Mouse (Mus musculus) CH12.LX (cell line): ENCODE results near the gene Atp2b2. TPM values are rescaled to one million over a fixed set of nuclear protein-coding genes. Genes with fewer than 3 reads are reported as not detected.
A peak's percentile ranks its signal among the peaks of the same experiment; 100 is the strongest.

Experiments
- DNase-seq: peaks from one replicate; pipeline ENCODE4 v3.0.0-alpha.2; 2013; ENCODE audit errors: extremely low read depth
- H3K27ac ChIP-seq: 2 replicates; pipeline ENCODE4 v1.5.1; 2012; ENCODE audit warnings: low read depth, mild to moderate bottlenecking, control low read depth, moderate library complexity; ENCODE audit not compliant: insufficient read depth
- H3K27me3 ChIP-seq: replicated peaks from 2 replicates; pipeline ENCODE3; 2012; ENCODE audit warnings: inconsistent platforms
- H3K36me3 ChIP-seq, 2 experiments: replicated peaks in 1 of 2; 2 replicates each; pipeline versions ENCODE3 to v1.6.1; 2012; ENCODE audit warnings: inconsistent platforms in 1 of 2, low read length in 1 of 2, mild to moderate bottlenecking in 1 of 2, mixed read lengths in 1 of 2, moderate library complexity in 1 of 2; ENCODE audit not compliant: control insufficient read depth in 1 of 2, insufficient read depth in 1 of 2
- H3K4me1 ChIP-seq, 2 experiments: 2 replicates each; pipeline ENCODE4 v1.6.1; 2012; ENCODE audit warnings: inconsistent platforms in 1 of 2, moderate library complexity in 1 of 2; ENCODE audit not compliant: insufficient read depth in 2 of 2, control insufficient read depth in 1 of 2
- H3K4me2 ChIP-seq: 2 replicates; pipeline ENCODE4 v1.6.1; 2012; ENCODE audit warnings: low read depth, mild to moderate bottlenecking, control low read depth; ENCODE audit not compliant: poor library complexity, insufficient read depth, severe bottlenecking
- H3K4me3 ChIP-seq, 3 experiments: fragments of 150-350 bp in 1 of 3; sonication (generic) in 1 of 3; replicated peaks in 1 of 3; 2 replicates each; pipeline versions ENCODE3 to v1.5.1; 2011 to 2012; ENCODE audit warnings: low read depth in 2 of 3, low read length in 2 of 3, mild to moderate bottlenecking in 2 of 3, moderate library complexity in 2 of 3, control low read depth in 1 of 3, improper control_type of control experiment in 1 of 3, inconsistent platforms in 1 of 3, mixed read lengths in 1 of 3; ENCODE audit not compliant: poor library complexity in 1 of 3
- H3K79me2 ChIP-seq: replicated peaks from 2 replicates; pipeline ENCODE4 v1.6.1; 2012; ENCODE audit warnings: mild to moderate bottlenecking, moderate library complexity; ENCODE audit not compliant: control insufficient read depth, poor library complexity, insufficient read depth, severe bottlenecking; ENCODE audit errors: extremely low read depth
- H3K9ac ChIP-seq: 2 replicates; pipeline ENCODE4 v1.6.1; 2012; ENCODE audit warnings: low read depth, mild to moderate bottlenecking, control low read depth, moderate library complexity; ENCODE audit not compliant: insufficient read depth
- H3K9me3 ChIP-seq: replicated peaks from 2 replicates; pipeline ENCODE3; 2012; ENCODE audit warnings: low read length, inconsistent platforms, mixed read lengths
- CHD1 ChIP-seq: IDR thresholded peaks from 2 replicates; pipeline ENCODE4 v1.6.1; 2012; ENCODE audit warnings: low read depth, low read length, improper control_type of control experiment, inconsistent platforms
- CHD2 ChIP-seq: IDR thresholded peaks from 2 replicates; pipeline ENCODE4 v1.6.1; 2011; ENCODE audit warnings: low read length, improper control_type of control experiment
- MAX ChIP-seq: IDR thresholded peaks from 2 replicates; pipeline ENCODE4 v1.6.1; 2011; ENCODE audit warnings: low read length, improper control_type of control experiment
- MEF2A ChIP-seq: IDR thresholded peaks from 2 replicates; pipeline ENCODE4 v1.6.1; 2014; ENCODE audit warnings: low read depth, mild to moderate bottlenecking, inconsistent platforms, low read length, improper control_type of control experiment, borderline replicate concordance
- MXI1 ChIP-seq: IDR thresholded peaks from 2 replicates; pipeline ENCODE4 v1.6.1; 2011; ENCODE audit warnings: mild to moderate bottlenecking, low read depth, low read length, improper control_type of control experiment
- NELFE ChIP-seq: IDR thresholded peaks from 2 replicates; pipeline ENCODE4 v1.6.1; 2011; ENCODE audit warnings: low read depth, low read length, improper control_type of control experiment
- NRF1 ChIP-seq: IDR thresholded peaks from 2 replicates; pipeline ENCODE4 v1.6.1; 2014; ENCODE audit warnings: low read depth, mild to moderate bottlenecking, inconsistent platforms, low read length, improper control_type of control experiment, moderate library complexity
- POLR2A ChIP-seq: IDR thresholded peaks from 2 replicates; pipeline ENCODE4 v1.6.1; 2011; ENCODE audit warnings: low read depth, mild to moderate bottlenecking, improper control_type of control experiment, low read length
- SMC3 ChIP-seq: IDR thresholded peaks from 2 replicates; pipeline ENCODE4 v1.6.1; 2011; ENCODE audit warnings: low read depth, low read length, improper control_type of control experiment
- UBTF ChIP-seq: IDR thresholded peaks from 2 replicates; pipeline ENCODE4 v1.6.1; 2012; ENCODE audit warnings: low read depth, mild to moderate bottlenecking, inconsistent platforms, low read length, improper control_type of control experiment, moderate library complexity
- USF1 ChIP-seq: IDR thresholded peaks from 2 replicates; pipeline ENCODE4 v1.6.1; 2014; ENCODE audit warnings: low read depth, mild to moderate bottlenecking, inconsistent platforms, low read length, improper control_type of control experiment
- USF2 ChIP-seq: conservative IDR thresholded peaks from 2 replicates; pipeline ENCODE4 v1.6.1; 2011; ENCODE audit warnings: low read depth, low read length, improper control_type of control experiment
- ZC3H11A ChIP-seq: IDR thresholded peaks from 2 replicates; pipeline ENCODE4 v1.6.1; 2012; ENCODE audit warnings: low read depth, mild to moderate bottlenecking, inconsistent platforms, low read length, improper control_type of control experiment
- ZKSCAN1 ChIP-seq: IDR thresholded peaks from 2 replicates; pipeline ENCODE4 v1.6.1; 2012; ENCODE audit warnings: low read depth, inconsistent platforms, low read length, improper control_type of control experiment, borderline replicate concordance
- dilution Hi-C: fragments of 300-500 bp; cut with MboI; formaldehyde crosslinking; loops from 2 replicates; pipeline ENCODE4 v1.14.3; 2020; ENCODE audit warnings: low sequenced_read_pairs; ENCODE audit not compliant: extremely low pct_unique_long_range_greater_than_20kb, extremely low pct_ligation_motif_present
- in situ Hi-C: fragments of 300-500 bp; cut with MboI; formaldehyde crosslinking; loops from 3 replicates; pipeline ENCODE4 v1.14.3; 2019; ENCODE audit warnings: low sequenced_read_pairs, low pct_ligation_motif_present, low pct_unique_long_range_greater_than_20kb, mixed read lengths
- polyA plus RNA-seq: library from polyadenylated mRNA; unstranded; fragments of >175 nt; gene quantifications from 2 replicates; pipeline ENCODE4 v1.2.1, GENCODE M21; 2012; ENCODE audit warnings: low read depth; ENCODE audit not compliant: insufficient read length
- total RNA-seq, 2 experiments: library from RNA; depleted of rRNA; stranded (reverse); fragments of 300-350 nt in 1 of 2; fragments of >200 nt in 1 of 2; gene quantifications; 2 replicates each; pipeline ENCODE4 v1.2.3; 2012 to 2014

Gene Atp2b2
- total and polyA plus RNA-seq, 3 experiments = not detected

GRCm38 (mm10) chr6:113837740-113838139 is 204.7 kb downstream of the Atp2b2 start:
- no peak for TF ChIP-seq MXI1
- no peak for TF ChIP-seq CHD1
- TF ChIP-seq ZC3H11A = no peak
- no peak for TF ChIP-seq ZKSCAN1
- TF ChIP-seq SMC3 = no peak
- no peak for TF ChIP-seq NRF1
- no peak for TF ChIP-seq UBTF
- no peak for TF ChIP-seq MAX
- H3K36me3 ChIP-seq = no peaks in the 10 kb centered on the region
- no peak overlapping the region for H3K4me2 ChIP-seq
- in situ Hi-C loops = no loop called here
- no peak overlapping the region for H3K9ac ChIP-seq
- H3K9me3 ChIP-seq = peaks cover 2% of the 10 kb centered on the region
- H3K79me2 ChIP-seq = no peaks in the 10 kb centered on the region
- peaks cover 66% of the 10 kb centered on the region for H3K27me3 ChIP-seq
- no peak overlapping the region for H3K4me3 ChIP-seq
- DNase-seq = no peak
- no peak overlapping the region for H3K27ac ChIP-seq
- dilution Hi-C loops = no loop called here
- peaks cover 6 to 11% of the 10 kb centered on the region in 2 experiments for H3K4me1 ChIP-seq

- H3K79me2 ChIP-seq = no peaks in the 10 kb centered on the region
- in situ Hi-C loops (no loop called here), dilution Hi-C loops (no loop called here)
Observed at GRCm38 (mm10) chr6:113836545-113836944, 205.9 kb downstream of the Atp2b2 start.

DNA sequence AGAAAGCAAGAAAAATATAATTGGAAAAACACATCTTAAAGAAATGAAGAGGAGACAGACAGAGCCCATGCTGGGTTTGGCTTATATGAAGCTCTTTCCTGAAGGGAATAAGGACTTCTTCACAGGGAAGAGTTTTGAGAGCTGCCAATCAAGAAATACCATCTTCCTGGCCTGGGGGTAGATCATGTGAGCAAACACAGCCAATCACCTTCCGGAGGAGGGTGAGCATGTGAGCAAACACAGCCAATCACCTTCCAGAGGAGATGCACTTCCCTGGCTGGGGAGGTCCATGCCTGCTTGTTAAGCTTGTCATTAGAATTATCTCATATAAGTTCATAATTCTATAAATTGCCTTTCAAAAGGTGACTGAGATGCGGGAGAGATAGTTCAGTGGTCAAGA is 211.9 kb downstream of the Atp2b2 start:
- Histone ChIP-seq H3K4me1 (no peaks in the 10 kb centered on the region), H3K4me2 (no peak overlapping the region), H3K4me3 (no peak overlapping the region), H3K36me3 (no peaks in the 10 kb centered on the region), H3K79me2 (no peaks in the 10 kb centered on the region), H3K27me3 (peaks cover 78% of the 10 kb centered on the region), H3K27ac (no peak overlapping the region), H3K9me3 (peaks cover under 1% of the 10 kb centered on the region), H3K9ac (no peak overlapping the region)
- TF ChIP-seq MAX (peak; percentile 79), USF1 (peak; percentile 94), MEF2A (no peak), USF2 (peak; percentile 96), NELFE (no peak), ZKSCAN1 (no peak), CHD2 (no peak), POLR2A (no peak; the same call in 1 of the 2 replicates), ZC3H11A (no peak)
- dilution Hi-C loops = no loop called here
- in situ Hi-C loops = no loop called here
- DNase-seq = peak; percentile 28

More at GRCm38 (mm10) chr6:113836545-113836944, 205.9 kb downstream of the Atp2b2 start:
- H3K27me3 ChIP-seq = peaks cover 65% of the 10 kb centered on the region
- H3K4me1 ChIP-seq = peaks cover 6 to 11% of the 10 kb centered on the region in 2 experiments
- no peak overlapping the region for H3K4me3 ChIP-seq
- no peak for TF ChIP-seq SMC3
- no peak for DNase-seq
- H3K9me3 ChIP-seq = peaks cover 2% of the 10 kb centered on the region
- no peaks in the 10 kb centered on the region for H3K36me3 ChIP-seq
- H3K4me2 ChIP-seq = no peak overlapping the region
- H3K9ac ChIP-seq = no peak overlapping the region
- no peak overlapping the region for H3K27ac ChIP-seq
